Mouse (Mus musculus) liver, embryonic 14.5 days (tissue): Measurements from ENCODE around the gene Trim56. TPM values are rescaled to one million over a fixed set of nuclear protein-coding genes. Genes with fewer than 3 reads are reported as not detected.

Experiments
- ATAC-seq: fragments of 200-750 bp; cut with Nextera tagmentation; 2 replicates; pipeline ENCODE4 v1.8.0; 2017; ENCODE audit warnings: moderate number of reproducible peaks, mild to moderate bottlenecking, moderate library complexity; ENCODE audit not compliant: insufficient read depth
- DNase-seq, 3 experiments: peaks; one replicate each; pipeline ENCODE4 v3.0.0-alpha.2; 2012 to 2013; ENCODE audit warnings: low read depth in 3 of 3, low spot score in 3 of 3
- H3K27ac ChIP-seq: fragments of 300-500 bp; sonication (generic); 2 replicates; pipeline ENCODE4 v1.5.1; 2014; ENCODE audit warnings: moderate library complexity, mild to moderate bottlenecking, control low read depth, inconsistent platforms
- H3K27me3 ChIP-seq: fragments of 300-500 bp; sonication (generic); 2 replicates; pipeline ENCODE4 v1.6.1; 2014; ENCODE audit warnings: mild to moderate bottlenecking, low read length, moderate library complexity; ENCODE audit not compliant: control insufficient read depth, insufficient read depth
- H3K36me3 ChIP-seq: fragments of 300-500 bp; sonication (generic); replicated peaks from 2 replicates; pipeline ENCODE4 v1.6.1; 2014; ENCODE audit warnings: low read depth; ENCODE audit not compliant: control insufficient read depth, insufficient read depth
- H3K4me1 ChIP-seq, 2 experiments: fragments of 200-500 bp in 1 of 2; fragments of 300-500 bp in 1 of 2; sonication (generic) in 1 of 2; replicated peaks; 2 replicates each; pipeline ENCODE4 v1.6.1; 2012 to 2014; ENCODE audit warnings: antibody characterized with exemption in 1 of 2, inconsistent platforms in 1 of 2, low read length in 1 of 2; ENCODE audit not compliant: control insufficient read depth in 2 of 2, insufficient read depth in 2 of 2
- H3K4me2 ChIP-seq: fragments of 300-500 bp; sonication (generic); 2 replicates; pipeline ENCODE4 v1.6.1; 2014; ENCODE audit warnings: low read depth, mild to moderate bottlenecking, control low read depth, moderate library complexity
- H3K4me3 ChIP-seq, 2 experiments: fragments of 200-500 bp in 1 of 2; fragments of 300-500 bp in 1 of 2; sonication (generic) in 1 of 2; 2 replicates each; pipeline ENCODE4 v1.5.1; 2012 to 2014; ENCODE audit warnings: low read depth in 2 of 2, low read length in 2 of 2, mild to moderate bottlenecking in 2 of 2, control low read depth in 1 of 2, inconsistent platforms in 1 of 2, moderate library complexity in 1 of 2; ENCODE audit not compliant: insufficient read depth in 1 of 2
- H3K9ac ChIP-seq: fragments of 300-500 bp; sonication (generic); replicated peaks from 2 replicates; pipeline ENCODE4 v1.6.1; 2014; ENCODE audit warnings: mild to moderate bottlenecking, control low read depth, moderate library complexity
- H3K9me3 ChIP-seq: fragments of 300-500 bp; sonication (generic); 2 replicates; pipeline ENCODE4 v1.6.1; 2016; ENCODE audit warnings: low read length, mixed read lengths; ENCODE audit not compliant: control insufficient read depth
- CTCF ChIP-seq: IDR thresholded peaks from 2 replicates; pipeline ENCODE4 v1.5.1; 2016; ENCODE audit warnings: antibody characterized with exemption, low read depth, control low read depth
- EP300 ChIP-seq: IDR thresholded peaks from 2 replicates; pipeline ENCODE4 v1.6.1; 2016; ENCODE audit warnings: antibody characterized with exemption, low read depth
- WGBS: fragments of 180-500 bp; shearing (Covaris S2); extraction: QIAGEN DNeasy Blood & Tissue Kit; methylation state at CpG from one replicate; pipeline ENCODE4 v1.1.7; 2014; ENCODE audit not compliant: insufficient replicate concordance; 5-methylcytosine and 5-hydroxymethylcytosine counted together
- polyA plus RNA-seq, 2 experiments: library from polyadenylated mRNA; depleted of rRNA in 1 of 2; stranded (reverse) in 1 of 2; unstranded in 1 of 2; fragments of >200 nt; fragmentation: Nextera tagmentation in 1 of 2; extraction: Ambion mirVana in 1 of 2; gene quantifications; 2 replicates each; pipeline versions ENCODE4 v1.2.1 to v1.2.3; 2012 to 2014

The Trim56 gene
- polyA plus RNA-seq, 2 experiments, result 5.4 to 7.8 TPM

DNA sequence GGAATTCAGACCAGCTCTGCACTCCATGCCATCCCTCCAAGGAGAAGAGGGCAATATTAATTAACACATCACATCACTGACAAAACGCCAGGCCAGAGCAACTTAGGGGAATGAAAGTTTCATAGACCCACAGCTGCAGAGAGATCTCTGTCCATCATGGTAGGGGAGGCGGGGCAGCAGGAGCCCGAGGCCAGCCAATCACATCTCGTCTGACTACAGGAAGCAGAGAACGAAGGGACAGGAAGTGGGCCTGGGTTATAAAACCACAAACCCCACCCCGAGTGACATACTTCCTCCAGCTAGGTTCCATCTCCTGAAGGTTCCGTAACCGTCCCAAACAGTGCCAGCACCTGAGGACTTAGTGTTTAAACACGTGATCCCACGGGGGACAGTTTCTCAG lies 20.9 kb downstream of the Trim56 start:
- Histone ChIP-seq H3K36me3 (no peaks in the 10 kb centered on the region), H3K27ac (no peak overlapping the region), H3K4me3 (no peak overlapping the region), H3K9me3 (no peaks in the 10 kb centered on the region), H3K4me2 (no peak overlapping the region), H3K9ac (no peak overlapping the region), H3K27me3 (no peaks in the 10 kb centered on the region), H3K4me1 (peaks cover 19 to 25% of the 10 kb centered on the region in 2 experiments)
- TF ChIP-seq EP300 (no peak), CTCF (no peak)
- WGBS, result 47% methylated on average over 10 of the region's 10 CpGs
- no peak for ATAC-seq
- DNase-seq, result no peak

DNA sequence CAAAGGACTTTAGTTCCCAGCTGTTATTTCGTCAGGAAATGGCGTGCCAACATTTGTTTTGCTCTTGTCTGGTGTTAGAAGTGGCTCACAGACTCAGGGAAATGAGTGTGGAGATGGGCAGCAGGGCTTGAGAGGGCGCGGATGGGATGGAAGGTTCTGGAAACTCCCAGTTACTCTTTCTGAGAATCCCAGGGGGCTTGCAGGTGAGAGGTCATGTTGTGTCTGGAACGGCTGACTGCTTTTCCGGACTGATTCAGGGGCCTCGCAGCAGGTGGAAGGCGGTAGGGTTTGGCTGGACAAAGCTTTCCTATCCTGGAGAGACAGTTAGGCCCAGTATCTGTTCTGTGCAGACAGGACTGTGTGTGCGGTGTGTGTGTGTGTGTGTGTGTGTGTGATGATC lies 22.3 kb downstream of the Trim56 start:
- no peak overlapping the region for H3K27ac ChIP-seq
- DNase-seq (no peak), ATAC-seq (no peak)
- H3K27me3 ChIP-seq, result no peaks in the 10 kb centered on the region
- no peak overlapping the region for H3K9ac ChIP-seq
- H3K9me3 ChIP-seq, result no peaks in the 10 kb centered on the region
- H3K4me1 ChIP-seq, result peaks cover 11 to 18% of the 10 kb centered on the region in 2 experiments
- no peaks in the 10 kb centered on the region for H3K36me3 ChIP-seq
- no peak for TF ChIP-seq CTCF
- TF ChIP-seq EP300, result no peak
- H3K4me2 ChIP-seq, result no peak overlapping the region
- 55% methylated on average over 9 of the region's 9 CpGs for WGBS
- H3K4me3 ChIP-seq, result no peak overlapping the region

DNA sequence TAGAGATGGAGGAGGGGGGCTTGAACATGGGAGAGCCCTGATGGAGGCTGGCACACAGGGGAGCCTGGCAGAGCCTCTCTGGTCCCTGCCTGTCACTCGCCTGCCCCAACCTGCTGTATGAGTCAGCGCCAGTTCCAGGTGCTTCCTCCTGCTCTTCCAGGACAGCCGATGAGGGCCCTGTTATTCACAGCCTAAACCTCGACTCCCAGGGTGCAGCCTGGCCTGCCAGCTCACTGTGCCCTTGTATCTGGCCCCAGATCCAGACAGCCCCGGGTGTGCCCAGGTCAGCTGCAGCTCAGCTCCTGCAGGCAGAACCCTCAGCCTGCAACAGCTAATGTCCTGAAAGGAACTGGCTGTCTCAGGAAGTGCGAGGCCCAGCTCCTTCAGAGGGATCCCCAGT lies 24.4 kb downstream of the Trim56 start:
- no peak overlapping the region for H3K27ac ChIP-seq
- 0 out of 2 replicates have a peak, but pooled peaks have one; percentile 22 for ATAC-seq
- TF ChIP-seq EP300, result no peak
- TF ChIP-seq CTCF, result no peak
- no peaks in the 10 kb centered on the region for H3K27me3 ChIP-seq
- DNase-seq, result no peak
- peaks cover 0 to 6% of the 10 kb centered on the region in 2 experiments; a peak in 3 of 4 replicates for H3K4me1 ChIP-seq
- no peaks in the 10 kb centered on the region for H3K9me3 ChIP-seq
- H3K4me2 ChIP-seq, result no peak overlapping the region
- H3K4me3 ChIP-seq, result no peak overlapping the region
- no peaks in the 10 kb centered on the region for H3K36me3 ChIP-seq
- H3K9ac ChIP-seq, result no peak overlapping the region
- 31% methylated on average over 6 of the region's 6 CpGs for WGBS

DNA sequence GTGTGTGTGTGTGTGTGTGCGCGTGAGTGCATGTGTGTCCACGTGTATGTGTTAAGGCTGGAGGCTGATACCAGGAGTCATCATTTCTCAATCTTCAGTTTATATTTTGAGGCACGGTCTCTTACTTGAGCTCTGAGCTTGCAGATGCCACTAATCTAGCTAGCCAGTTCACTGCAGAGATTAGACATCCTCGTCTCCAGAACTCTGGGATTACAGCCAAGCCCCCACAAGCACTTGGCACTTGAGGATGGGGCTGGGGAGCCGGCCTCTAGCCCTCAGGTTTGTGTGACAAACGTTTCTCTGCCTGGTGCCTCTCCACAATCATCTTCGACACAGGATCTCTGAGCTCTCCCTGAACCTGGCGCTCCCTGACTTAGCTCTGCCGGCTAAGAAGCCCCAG lies 25.1 kb downstream of the Trim56 start:
- no peaks in the 10 kb centered on the region for H3K36me3 ChIP-seq
- peaks cover 0 to 6% of the 10 kb centered on the region in 2 experiments; a peak in 3 of 4 replicates for H3K4me1 ChIP-seq
- H3K9me3 ChIP-seq, result no peaks in the 10 kb centered on the region
- H3K4me2 ChIP-seq, result no peak overlapping the region
- DNase-seq, result no peak
- WGBS, result 62% methylated on average over 10 of the region's 10 CpGs
- no peak for TF ChIP-seq CTCF
- no peak for TF ChIP-seq EP300
- H3K9ac ChIP-seq, result no peak overlapping the region
- no peak overlapping the region for H3K4me3 ChIP-seq
- H3K27me3 ChIP-seq, result no peaks in the 10 kb centered on the region
- no peak for ATAC-seq
- no peak overlapping the region for H3K27ac ChIP-seq

DNA sequence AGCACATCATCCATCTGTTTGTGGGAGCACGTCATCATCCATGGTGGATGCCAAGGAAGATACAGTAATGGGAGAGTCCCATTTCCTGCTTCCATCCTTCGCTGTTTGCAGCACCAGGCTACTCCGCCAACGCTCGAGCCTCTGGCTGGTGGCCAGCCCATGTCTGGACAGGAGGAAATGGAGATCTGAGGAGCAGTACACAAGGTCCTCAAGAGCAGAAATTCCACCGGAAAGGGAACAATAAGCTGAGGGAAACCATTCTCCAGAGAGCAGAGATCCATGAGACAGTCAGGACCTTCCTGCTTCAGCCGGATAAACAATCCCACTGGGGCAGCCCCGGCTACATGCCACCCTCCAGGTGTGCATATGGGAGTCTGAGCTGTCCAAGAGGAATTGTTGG lies 28.6 kb downstream of the Trim56 start:
- no peak overlapping the region for H3K27ac ChIP-seq

More for the DNA sequence above, 28.6 kb downstream of the Trim56 start:
- Histone ChIP-seq H3K4me2 (no peak overlapping the region), H3K4me3 (no peak overlapping the region), H3K36me3 (no peaks in the 10 kb centered on the region), H3K27me3 (no peaks in the 10 kb centered on the region), H3K9me3 (no peaks in the 10 kb centered on the region), H3K9ac (no peak overlapping the region), H3K4me1 (peaks cover 11 to 15% of the 10 kb centered on the region in 2 experiments)
- 80% methylated on average over 8 of the region's 8 CpGs for WGBS
- ATAC-seq (no peak), DNase-seq (no peak)
- TF ChIP-seq EP300 (no peak), CTCF (no peak)
